Comparison of ENCODE assay signal across 9 mouse cellular contexts in the genomic region with DNA sequence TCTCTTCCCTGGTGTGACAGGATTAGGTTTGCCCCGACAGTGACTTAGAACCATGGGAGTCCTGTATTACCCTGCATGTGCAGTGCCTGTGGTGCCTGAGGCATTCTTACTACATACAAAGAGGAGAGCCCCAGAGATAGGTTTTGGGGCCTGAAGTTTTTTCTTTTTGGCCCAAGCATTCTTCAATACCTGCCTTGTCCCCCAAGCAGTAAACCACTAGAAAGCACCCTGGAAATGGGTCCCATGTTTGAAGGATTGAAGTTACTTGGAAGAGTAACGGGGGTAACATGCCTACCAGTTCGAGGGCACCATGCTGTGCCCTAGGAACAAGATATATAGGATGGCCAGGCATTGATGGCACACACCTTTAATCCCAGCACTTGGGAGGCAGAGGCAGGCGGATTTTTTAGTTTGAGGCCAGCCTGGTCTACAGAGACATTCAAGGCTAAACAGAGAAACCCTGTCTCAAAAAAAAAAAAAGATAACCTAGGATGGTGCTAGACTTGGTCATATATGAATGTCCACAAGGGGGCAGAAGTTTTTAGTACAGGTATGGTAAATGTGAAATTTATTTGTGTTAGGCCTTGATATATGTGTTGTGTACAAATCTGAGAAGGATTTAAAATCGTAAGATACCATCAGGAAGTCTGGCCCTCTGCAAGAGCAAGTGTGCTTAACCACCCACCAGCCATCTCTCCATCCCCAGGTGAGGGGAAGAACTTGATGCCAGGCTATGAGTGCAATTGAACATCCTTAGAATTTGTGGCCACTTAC. TPM values are rescaled to one million over a fixed set of nuclear protein-coding genes. Genes with fewer than 3 reads are reported as not detected.
DNase-seq lines count a peak whose midpoint lies in the region; ATAC-seq and TF ChIP-seq lines count a peak whose summit lies in the region.
"Had no signal": no experiment of that assay in that cellular context is flagged by ENCODE, and none has a peak within 500 bp of the region (broad histone marks: within the 10 kb centered on the region; RNA-seq: fewer than 3 reads in every experiment).

No protein-coding gene starts in this region.

- no peak overlapping the region for H3K9ac ChIP-seq in forebrain, embryonic 15.5 days (replicated peaks)
- H3K9ac ChIP-seq: embryonic facial prominence, embryonic 13.5 days; neural tube, embryonic 13.5 days had no signal

- DNase-seq in layer of hippocampus, adult 2 months (ENCODE audit: low spot score in 2 of 2), result no peak
- DNase-seq in layer of hippocampus, postnatal 25 days (ENCODE audit: extremely low spot score in 1 of 2, low spot score in 1 of 2), result no peak
- peak; percentile 80 for DNase-seq in ES-CJ7 (ENCODE audit: low read depth, low spot score)
- DNase-seq in c-Kit-negative CD71-positive TER-119-positive erythroid progenitor cells, embryonic 14.5 days (ENCODE audit: low read depth, low spot score), result peak; percentile 55
- no peak for DNase-seq in adrenal gland, adult 18-20 months (ENCODE audit: low spot score in 2 of 2)

- no peak overlapping the region for H3K4me2 ChIP-seq in forebrain, embryonic 15.5 days (replicated peaks)
- H3K4me2 ChIP-seq: embryonic facial prominence, embryonic 13.5 days; neural tube, embryonic 13.5 days had no signal

- 0 out of 2 replicates have a peak, but pooled peaks have one; percentile 13 for ATAC-seq in megakaryocyte-erythroid progenitor cell, adult 5-6 weeks (replicated peaks; ENCODE audit: low FRiP score, low TSS enrichment, poor library complexity, severe bottlenecking)
- no peak for ATAC-seq in forebrain, embryonic 15.5 days (replicated peaks)

- peaks cover 19% of the 10 kb centered on the region for H3K4me1 ChIP-seq in forebrain, embryonic 15.5 days

- no peak overlapping the region for H3K27ac ChIP-seq in layer of hippocampus, adult 2 months
- no peak overlapping the region for H3K27ac ChIP-seq in forebrain, embryonic 15.5 days (replicated peaks)
- H3K27ac ChIP-seq: embryonic facial prominence, embryonic 13.5 days; neural tube, embryonic 13.5 days had no signal

- no peaks in the 10 kb centered on the region for H3K9me3 ChIP-seq in forebrain, embryonic 15.5 days
- H3K9me3 ChIP-seq: embryonic facial prominence, embryonic 13.5 days; neural tube, embryonic 13.5 days had no signal

- H3K27me3 ChIP-seq in forebrain, embryonic 15.5 days, result no peaks in the 10 kb centered on the region
- H3K27me3 ChIP-seq: embryonic facial prominence, embryonic 13.5 days; neural tube, embryonic 13.5 days had no signal

- peak; percentile 77 for TF ChIP-seq CTCF in layer of hippocampus, adult 2 months (conservative IDR thresholded peaks at IDR 0.05)

- peaks cover 24% of the 10 kb centered on the region for H3K36me3 ChIP-seq in forebrain, embryonic 15.5 days

- 63% methylated on average over 5 of the region's 5 CpGs for WGBS in forebrain, embryonic 15.5 days

- no peak overlapping the region for H3K4me3 ChIP-seq in layer of hippocampus, adult 2 months
- H3K4me3 ChIP-seq in forebrain, embryonic 15.5 days, result no peak overlapping the region
- H3K4me3 ChIP-seq: embryonic facial prominence, embryonic 13.5 days; neural tube, embryonic 13.5 days had no signal

RNA-seq across cellular contexts. Expression of a gene that starts 3.6 kb away (rescaled TPM):
- 100 to 1,000 TPM; 418 to 466 TPM for total RNA-seq in layer of hippocampus, adult 2 months (2021)
- total RNA-seq in layer of hippocampus, postnatal 25 days (2021), result 100 to 1,000 TPM; 378 to 449 TPM
- total RNA-seq in megakaryocyte-erythroid progenitor cell, adult 5-6 weeks (2014; fragmentation: Nextera tagmentation), result 2,414 and 2,637 TPM in 2 replicates
- total RNA-seq in megakaryocyte-erythroid progenitor cell, adult 5-6 weeks (2017), result 3,345 and 3,531 TPM in 2 replicates
- 100 to 1,000 TPM; 629 to 647 TPM for total RNA-seq in adrenal gland, adult 18-20 months (2021)
- polyA plus RNA-seq in forebrain, embryonic 15.5 days (2015; fragmentation: Nextera tagmentation; extraction: Ambion mirVana), result 886 and 899 TPM in 2 replicates

RNA-seq across cellular contexts. Expression of a gene that starts 11.4 kb away (rescaled TPM):
- 100 to 1,000 TPM; 257 to 313 TPM for total RNA-seq in layer of hippocampus, adult 2 months (2021)
- total RNA-seq in layer of hippocampus, postnatal 25 days (2021), result 100 to 1,000 TPM; 273 to 300 TPM
- total RNA-seq in megakaryocyte-erythroid progenitor cell, adult 5-6 weeks (2014; fragmentation: Nextera tagmentation), result 1.5 and 2.3 TPM in 2 replicates
- 1.0 and 1.2 TPM in 2 replicates for total RNA-seq in megakaryocyte-erythroid progenitor cell, adult 5-6 weeks (2017)
- 1 to 10 TPM; 4.7 to 6.6 TPM for total RNA-seq in adrenal gland, adult 18-20 months (2021)
- polyA plus RNA-seq in forebrain, embryonic 15.5 days (2015; fragmentation: Nextera tagmentation; extraction: Ambion mirVana), result 2.5 and 3.2 TPM in 2 replicates

RNA-seq across cellular contexts. Expression of a gene that starts 43.0 kb away (rescaled TPM):
- total RNA-seq in layer of hippocampus, adult 2 months (2021), result 10 to 100 TPM; 63.4 to 66.3 TPM
- 10 to 100 TPM; 54.5 to 72.1 TPM for total RNA-seq in layer of hippocampus, postnatal 25 days (2021)
- total RNA-seq in megakaryocyte-erythroid progenitor cell, adult 5-6 weeks (2014; fragmentation: Nextera tagmentation), result 89.0 and 94.3 TPM in 2 replicates
- total RNA-seq in megakaryocyte-erythroid progenitor cell, adult 5-6 weeks (2017), result 60.1 and 68.2 TPM in 2 replicates
- 10 to 100 TPM; 86.9 to 88.3 TPM for total RNA-seq in adrenal gland, adult 18-20 months (2021)
- 47.0 and 47.2 TPM in 2 replicates for polyA plus RNA-seq in forebrain, embryonic 15.5 days (2015; fragmentation: Nextera tagmentation; extraction: Ambion mirVana)

RNA-seq across cellular contexts. Expression of a gene that starts 52.4 kb away (rescaled TPM):
- 1 to 10 TPM; 2.0 to 2.8 TPM for total RNA-seq in layer of hippocampus, adult 2 months (2021)
- total RNA-seq in layer of hippocampus, postnatal 25 days (2021), result 1 to 10 TPM; 2.0 to 2.5 TPM
- total RNA-seq in megakaryocyte-erythroid progenitor cell, adult 5-6 weeks (2014; fragmentation: Nextera tagmentation), result not detected in 2 replicates
- not detected in 2 replicates for total RNA-seq in megakaryocyte-erythroid progenitor cell, adult 5-6 weeks (2017)
- total RNA-seq in adrenal gland, adult 18-20 months (2021), result 10 to 100 TPM in 1 of 2 experiments, 1 to 10 TPM in 1; 9.2 to 12.2 TPM
- polyA plus RNA-seq in forebrain, embryonic 15.5 days (2015; fragmentation: Nextera tagmentation; extraction: Ambion mirVana), result 0.69 and 1.0 TPM in 2 replicates

Comparison
In these comparisons a context has a peak if more than half of its experiments do, and no peak if none do; other contexts are left out.
1. DNase-seq: peak in ES-CJ7 (single experiment) and c-Kit-negative CD71-positive TER-119-positive erythroid progenitor cells, embryonic 14.5 days (single experiment); none in layer of hippocampus, adult 2 months (0 of 2), layer of hippocampus, postnatal 25 days (0 of 2) and adrenal gland, adult 18-20 months (0 of 2).
2. RNA of a gene that starts 11.4 kb away (total RNA-seq): 257 to 313 TPM in layer of hippocampus, adult 2 months and 273 to 300 TPM in layer of hippocampus, postnatal 25 days; 4.7 to 6.6 TPM in adrenal gland, adult 18-20 months and 1.0 to 2.3 TPM in megakaryocyte-erythroid progenitor cell, adult 5-6 weeks; every median in the first group is over 10 times any median in the second.